Comparison of ENCODE assay signal across 8 mouse cellular contexts in genomic region chr8:85027922-85028321, GRCm38 (mm10). TPM values are rescaled to one million over a fixed set of nuclear protein-coding genes. Genes with fewer than 3 reads are reported as not detected.
DNase-seq lines count a peak whose midpoint lies in the region; ATAC-seq lines count a peak whose summit lies in the region.

No protein-coding gene starts in this region.

- no peak for ATAC-seq in kidney, embryonic 16.5 days (ENCODE audit: low FRiP score, low TSS enrichment)
- ATAC-seq in hindbrain, embryonic 12.5 days (ENCODE audit: low FRiP score), result no peak
- ATAC-seq in midbrain, embryonic 14.5 days (ENCODE audit: low FRiP score, low TSS enrichment), result no peak

- peaks cover 41% of the 10 kb centered on the region for H3K36me3 ChIP-seq in kidney, embryonic 16.5 days (ENCODE audit: insufficient read depth, low read length)
- H3K36me3 ChIP-seq in hindbrain, embryonic 12.5 days, result peaks cover 48% of the 10 kb centered on the region
- H3K36me3 ChIP-seq in midbrain, embryonic 14.5 days (ENCODE audit: control insufficient read depth, insufficient read depth, low read length), result peaks cover 47% of the 10 kb centered on the region

- H3K9ac ChIP-seq in kidney, embryonic 16.5 days (replicated peaks; ENCODE audit: low read length), result peak overlapping the region; percentile 100
- peak overlapping the region; percentile 99 for H3K9ac ChIP-seq in hindbrain, embryonic 12.5 days
- peak overlapping the region; percentile 96 for H3K9ac ChIP-seq in midbrain, embryonic 14.5 days (replicated peaks; ENCODE audit: low read length)

- H3K9me3 ChIP-seq in kidney, embryonic 16.5 days (ENCODE audit: low read length), result no peaks in the 10 kb centered on the region
- H3K9me3 ChIP-seq in hindbrain, embryonic 12.5 days (replicated peaks), result no peaks in the 10 kb centered on the region
- H3K9me3 ChIP-seq in midbrain, embryonic 14.5 days (ENCODE audit: control insufficient read depth, low read length), result no peaks in the 10 kb centered on the region

- H3K4me1 ChIP-seq in kidney, embryonic 16.5 days (ENCODE audit: insufficient read depth, low read length), result peaks cover 33% of the 10 kb centered on the region
- H3K4me1 ChIP-seq in hindbrain, embryonic 12.5 days, result peaks cover 40% of the 10 kb centered on the region
- peaks cover 36% of the 10 kb centered on the region for H3K4me1 ChIP-seq in midbrain, embryonic 14.5 days (ENCODE audit: control insufficient read depth, insufficient read depth, low read length)

- H3K4me2 ChIP-seq in kidney, embryonic 16.5 days (replicated peaks; ENCODE audit: low read depth, low read length), result peak overlapping the region; percentile 83
- peak overlapping the region; percentile 78 for H3K4me2 ChIP-seq in hindbrain, embryonic 12.5 days (replicated peaks)
- H3K4me2 ChIP-seq in midbrain, embryonic 14.5 days (ENCODE audit: low read length), result peak overlapping the region; percentile 90

- peak overlapping the region; percentile 100 for H3K4me3 ChIP-seq in kidney, embryonic 16.5 days (ENCODE audit: low read length)
- peak overlapping the region; percentile 99 for H3K4me3 ChIP-seq in hindbrain, embryonic 12.5 days
- H3K4me3 ChIP-seq in midbrain, embryonic 14.5 days (replicated peaks; ENCODE audit: low read depth, low read length), result peak overlapping the region; percentile 99

- 19% methylated on average over 2 of the region's 2 CpGs for WGBS in kidney, embryonic 16.5 days
- 32% methylated on average over 2 of the region's 2 CpGs for WGBS in hindbrain, embryonic 12.5 days
- WGBS in midbrain, embryonic 14.5 days, result 29% methylated on average over 2 of the region's 2 CpGs

- H3K27ac ChIP-seq in kidney, embryonic 16.5 days (ENCODE audit: low read length), result no peak overlapping the region
- H3K27ac ChIP-seq in hindbrain, embryonic 12.5 days, result peak overlapping the region; percentile 89; the same call in 1 of the 2 replicates
- H3K27ac ChIP-seq in midbrain, embryonic 14.5 days (replicated peaks; ENCODE audit: low read depth, low read length), result no peak overlapping the region

- no peak for DNase-seq in kidney, adult 9 months
- DNase-seq in NIH3T3 (ENCODE audit: low read depth), result peak; percentile 38
- DNase-seq in midbrain, embryonic 14.5 days, result peak; percentile 38
- DNase-seq in cerebellum, postnatal 36 days, result no peak
- no peak for DNase-seq in cerebellum, postnatal 10 days
- no peak for DNase-seq in adrenal gland, postnatal 4 days (ENCODE audit: low spot score in 2 of 2)

- H3K27me3 ChIP-seq in kidney, embryonic 16.5 days (ENCODE audit: insufficient read depth, low read length), result no peaks in the 10 kb centered on the region
- H3K27me3 ChIP-seq in hindbrain, embryonic 12.5 days, result no peaks in the 10 kb centered on the region
- H3K27me3 ChIP-seq in midbrain, embryonic 14.5 days (ENCODE audit: control insufficient read depth, insufficient read depth, low read length), result no peaks in the 10 kb centered on the region

RNA-seq across cellular contexts. Expression of gene Trir, which starts 1.3 kb away (rescaled TPM):
- 93.3 and 104 TPM in 2 replicates for polyA plus RNA-seq in kidney, embryonic 16.5 days (2015; fragmentation: Nextera tagmentation; extraction: Ambion mirVana)
- 162 and 174 TPM in 2 replicates for polyA plus RNA-seq in hindbrain, embryonic 12.5 days (2016; fragmentation: Nextera tagmentation; extraction: Ambion mirVana)
- 157 and 191 TPM in 2 replicates for polyA plus RNA-seq in midbrain, embryonic 14.5 days (2014; fragmentation: Nextera tagmentation; extraction: Ambion mirVana)
- total RNA-seq in adrenal gland, postnatal 4 days (2021), result 100 to 1,000 TPM; 179 to 188 TPM

RNA-seq across cellular contexts. Expression of gene Asna1, which starts 2.8 kb away (rescaled TPM):
- 150 and 154 TPM in 2 replicates for polyA plus RNA-seq in kidney, embryonic 16.5 days (2015; fragmentation: Nextera tagmentation; extraction: Ambion mirVana)
- polyA plus RNA-seq in hindbrain, embryonic 12.5 days (2016; fragmentation: Nextera tagmentation; extraction: Ambion mirVana), result 127 and 128 TPM in 2 replicates
- 130 and 155 TPM in 2 replicates for polyA plus RNA-seq in midbrain, embryonic 14.5 days (2014; fragmentation: Nextera tagmentation; extraction: Ambion mirVana)
- total RNA-seq in adrenal gland, postnatal 4 days (2021), result 10 to 100 TPM; 77.7 to 83.2 TPM

RNA-seq across cellular contexts. Expression of gene Tnpo2, which starts 8.8 kb away (rescaled TPM):
- polyA plus RNA-seq in kidney, embryonic 16.5 days (2015; fragmentation: Nextera tagmentation; extraction: Ambion mirVana), result 27.5 and 28.4 TPM in 2 replicates
- 41.3 and 41.9 TPM in 2 replicates for polyA plus RNA-seq in hindbrain, embryonic 12.5 days (2016; fragmentation: Nextera tagmentation; extraction: Ambion mirVana)
- 32.0 and 41.0 TPM in 2 replicates for polyA plus RNA-seq in midbrain, embryonic 14.5 days (2014; fragmentation: Nextera tagmentation; extraction: Ambion mirVana)
- total RNA-seq in adrenal gland, postnatal 4 days (2021), result 10 to 100 TPM; 70.8 to 86.8 TPM

RNA-seq across cellular contexts. Expression of gene Best2, which starts 13.6 kb away (rescaled TPM):
- not detected in 2 replicates for polyA plus RNA-seq in kidney, embryonic 16.5 days (2015; fragmentation: Nextera tagmentation; extraction: Ambion mirVana)
- polyA plus RNA-seq in hindbrain, embryonic 12.5 days (2016; fragmentation: Nextera tagmentation; extraction: Ambion mirVana), result not detected in 2 replicates
- polyA plus RNA-seq in midbrain, embryonic 14.5 days (2014; fragmentation: Nextera tagmentation; extraction: Ambion mirVana), result not detected in 2 replicates
- total RNA-seq in adrenal gland, postnatal 4 days (2021), result not detected

RNA-seq across cellular contexts. Expression of gene Fbxw9, which starts 31.9 kb away (rescaled TPM):
- polyA plus RNA-seq in kidney, embryonic 16.5 days (2015; fragmentation: Nextera tagmentation; extraction: Ambion mirVana), result 34.6 and 37.3 TPM in 2 replicates
- 42.4 and 43.6 TPM in 2 replicates for polyA plus RNA-seq in hindbrain, embryonic 12.5 days (2016; fragmentation: Nextera tagmentation; extraction: Ambion mirVana)
- polyA plus RNA-seq in midbrain, embryonic 14.5 days (2014; fragmentation: Nextera tagmentation; extraction: Ambion mirVana), result 65.0 and 80.9 TPM in 2 replicates
- total RNA-seq in adrenal gland, postnatal 4 days (2021), result 10 to 100 TPM; 36.5 to 39.8 TPM

Comparison
In these comparisons a context has a peak if more than half of its experiments do, and no peak if none do; other contexts are left out.
1. DNase-seq: peak in NIH3T3 (single experiment) and midbrain, embryonic 14.5 days (single experiment); none in kidney, adult 9 months (single experiment), cerebellum, postnatal 36 days (0 of 2), cerebellum, postnatal 10 days (0 of 2) and adrenal gland, postnatal 4 days (0 of 2).
2. Peak in every context shown above with its lines, with median percentiles within 50 percentile points of each other: H3K4me2 ChIP-seq, H3K4me3 ChIP-seq and H3K9ac ChIP-seq.